Mouse (Mus musculus): ENCODE results near the gene March4.

The March4 gene

DNA sequence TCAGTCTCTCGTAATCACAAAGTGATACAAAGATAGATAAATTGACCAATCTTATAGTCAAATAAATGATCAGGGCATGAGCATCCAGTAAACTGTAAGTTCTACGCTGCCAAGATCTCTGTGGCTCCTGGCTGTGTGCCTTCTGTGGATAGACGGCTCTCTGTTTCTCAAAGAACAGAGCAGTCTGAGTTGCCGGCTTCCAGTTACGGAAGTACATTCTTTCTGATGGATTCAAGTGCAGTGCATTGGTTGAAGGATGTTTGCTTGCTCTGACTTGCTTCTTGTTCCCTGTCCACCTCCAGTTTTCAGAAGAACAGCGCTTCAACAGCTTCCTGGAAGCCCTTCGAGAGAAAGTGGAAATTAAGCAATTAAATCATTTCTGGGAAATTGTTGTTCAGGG is 153.7 kb downstream of the March4 start:
- peak in 1 of 2 experiments; percentile 32 for DNase-seq

DNA sequence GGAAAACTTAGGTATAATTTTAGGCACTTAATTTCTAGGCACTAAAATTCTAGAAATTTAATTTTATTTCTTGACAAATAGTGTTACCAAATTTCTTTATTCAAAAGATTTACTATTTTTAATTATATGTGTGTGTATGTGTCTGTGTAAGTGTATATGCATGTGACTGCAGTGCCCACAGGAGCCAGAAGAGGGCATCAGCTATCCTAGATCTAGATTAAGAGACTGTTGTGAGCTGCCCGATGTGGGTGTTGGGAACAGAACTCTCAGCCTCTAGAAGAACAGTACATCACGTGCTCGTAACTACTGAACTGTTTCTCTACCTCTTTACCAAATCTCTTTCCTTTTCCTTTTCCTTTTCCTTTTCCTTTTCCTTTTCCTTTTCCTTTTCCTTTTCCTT is 156.2 kb downstream of the March4 start:
- no peak for DNase-seq

- no peak for DNase-seq
Measured at GRCm38 (mm10) chr1:72379752-72380353, 156.9 kb downstream of the March4 start.

DNA sequence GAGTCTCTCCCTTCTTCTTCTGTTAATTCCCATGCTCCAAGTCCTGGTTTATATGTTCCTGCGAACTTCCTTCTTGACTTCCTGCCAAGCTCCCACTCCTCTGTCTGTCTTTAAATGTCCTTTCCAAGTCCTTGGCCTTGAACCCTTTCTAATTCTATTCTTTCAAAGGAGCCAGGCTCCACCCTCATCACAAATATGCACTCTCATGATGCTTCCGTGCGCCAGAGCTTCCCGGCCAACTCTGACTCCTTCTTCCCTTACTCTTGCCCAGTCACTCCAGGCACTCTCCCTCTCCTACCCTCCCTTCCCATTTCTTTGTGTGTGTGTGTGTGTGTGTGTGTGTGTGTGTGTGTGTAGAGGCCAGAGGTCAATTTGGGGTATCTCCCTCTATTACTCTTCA is 158.6 kb downstream of the March4 start:
- DNase-seq: no peak

Data from cerebellum, postnatal 25 days (tissue).